Mouse (Mus musculus): Measurements from ENCODE around the gene Plxna4. TPM values are rescaled to one million over a fixed set of nuclear protein-coding genes. Genes with fewer than 3 reads are reported as not detected.

The Plxna4 gene
- polyA plus RNA-seq, 1 experiment from 2014 or later: 5.6 TPM

GRCm38 (mm10) chr6:32218544-32218943 lies 369.4 kb downstream of the Plxna4 start:
- H3K9ac ChIP-seq (replicated peaks): no peak overlapping the region
- no peaks in the 10 kb centered on the region for H3K4me1 ChIP-seq
- no peak overlapping the region for H3K27ac ChIP-seq (replicated peaks)
- no peak for ATAC-seq (ENCODE audit: low FRiP score, low read depth)
- no peaks in the 10 kb centered on the region for H3K36me3 ChIP-seq
- H3K4me3 ChIP-seq: no peak overlapping the region
- WGBS: 83% methylated on average over 3 of the region's 3 CpGs
- H3K9me3 ChIP-seq: no peaks in the 10 kb centered on the region
- no peak overlapping the region for H3K4me2 ChIP-seq (replicated peaks)
- no peaks in the 10 kb centered on the region for H3K27me3 ChIP-seq

DNA sequence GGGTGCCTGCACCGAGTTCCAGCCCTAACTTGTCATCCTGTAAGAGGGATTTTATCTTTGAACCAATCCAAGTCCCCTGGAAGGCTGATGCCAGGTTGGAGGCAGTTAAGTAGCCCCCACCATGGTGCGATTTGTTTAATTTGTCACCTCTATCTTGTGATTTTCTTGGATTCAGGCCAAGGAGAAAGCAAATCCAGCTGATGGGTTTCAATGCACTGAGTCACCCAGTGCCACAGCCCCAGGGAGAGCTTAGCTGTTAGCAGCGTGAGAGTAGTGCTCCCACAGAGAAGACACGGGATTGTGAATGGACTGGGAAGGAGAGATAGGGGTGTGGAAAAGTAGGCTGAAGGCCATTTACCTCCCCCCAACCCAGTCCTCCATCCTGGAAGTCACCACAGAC lies 375.6 kb downstream of the Plxna4 start:
- 51% methylated on average over 4 of the region's 4 CpGs for WGBS
- no peak overlapping the region for H3K4me2 ChIP-seq (replicated peaks)
- H3K4me3 ChIP-seq: no peak overlapping the region
- no peak overlapping the region for H3K9ac ChIP-seq (replicated peaks)
- no peak for ATAC-seq (ENCODE audit: low FRiP score, low read depth)
- H3K36me3 ChIP-seq: no peaks in the 10 kb centered on the region
- H3K4me1 ChIP-seq: no peaks in the 10 kb centered on the region
- H3K9me3 ChIP-seq: no peaks in the 10 kb centered on the region
- H3K27ac ChIP-seq (replicated peaks): no peak overlapping the region
- H3K27me3 ChIP-seq: no peaks in the 10 kb centered on the region

DNA sequence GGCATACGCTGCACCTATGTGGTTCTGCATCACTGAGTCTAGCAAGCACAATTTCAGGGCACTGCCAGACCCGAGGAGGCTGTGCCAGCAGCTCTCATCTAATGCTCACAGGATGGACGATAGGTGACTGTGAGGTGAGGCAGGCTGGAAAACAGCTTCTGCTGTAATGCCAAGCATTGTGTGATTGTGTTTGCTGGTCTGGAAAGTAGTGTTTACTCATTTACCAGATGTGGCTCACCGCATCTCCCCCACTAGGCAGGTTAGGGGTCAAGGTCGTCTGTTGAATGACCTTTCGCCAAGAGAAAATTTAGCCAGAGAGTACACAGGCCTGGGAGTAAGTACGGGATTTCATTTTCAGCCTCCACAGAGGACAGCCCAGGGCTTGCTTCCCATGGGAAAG lies 377.9 kb downstream of the Plxna4 start:
- Histone ChIP-seq H3K9me3 (no peaks in the 10 kb centered on the region), H3K4me1 (no peaks in the 10 kb centered on the region), H3K36me3 (no peaks in the 10 kb centered on the region), H3K27ac (replicated peaks) (no peak overlapping the region), H3K9ac (replicated peaks) (no peak overlapping the region), H3K27me3 (no peaks in the 10 kb centered on the region), H3K4me3 (no peak overlapping the region), H3K4me2 (replicated peaks) (no peak overlapping the region)
- WGBS: 78% methylated on average over 7 of the region's 7 CpGs
- no peak for ATAC-seq (ENCODE audit: low FRiP score, low read depth)

- H3K9ac ChIP-seq (replicated peaks): no peak overlapping the region
- H3K27ac ChIP-seq (replicated peaks): no peak overlapping the region
- no peaks in the 10 kb centered on the region for H3K9me3 ChIP-seq
- no peaks in the 10 kb centered on the region for H3K27me3 ChIP-seq
- H3K4me2 ChIP-seq (replicated peaks): no peak overlapping the region
- H3K4me3 ChIP-seq: no peak overlapping the region
- no peaks in the 10 kb centered on the region for H3K36me3 ChIP-seq
- WGBS: 89% methylated on average over 7 of the region's 7 CpGs
- no peaks in the 10 kb centered on the region for H3K4me1 ChIP-seq
- ATAC-seq (ENCODE audit: low FRiP score, low read depth): no peak
Observed at GRCm38 (mm10) chr6:32208951-32209350, 379.0 kb downstream of the Plxna4 start.

DNA sequence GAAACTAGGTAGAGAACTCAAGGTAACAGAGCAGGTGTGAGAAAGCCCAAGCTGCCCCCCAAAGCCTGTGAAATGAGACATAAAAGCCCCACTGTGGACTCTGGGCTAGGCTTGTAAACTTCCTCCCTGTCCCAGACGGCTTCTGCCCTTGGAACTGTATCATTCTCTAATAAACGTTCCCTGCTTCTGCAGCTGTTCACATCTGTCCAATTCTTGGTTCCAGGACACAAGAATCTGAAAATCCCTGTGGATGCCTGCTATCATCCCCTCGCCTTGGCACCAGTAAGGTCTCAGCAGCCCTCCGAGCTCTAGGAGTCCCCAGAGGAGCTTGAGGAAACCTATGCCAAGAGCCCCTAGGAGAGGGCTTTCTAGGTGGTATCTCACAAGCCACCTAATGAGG lies 383.7 kb downstream of the Plxna4 start:
- no peak overlapping the region for H3K4me2 ChIP-seq (replicated peaks)
- H3K27ac ChIP-seq (replicated peaks): no peak overlapping the region
- H3K9me3 ChIP-seq: no peaks in the 10 kb centered on the region
- no peaks in the 10 kb centered on the region for H3K36me3 ChIP-seq
- WGBS: 83% methylated on average over 4 of the region's 4 CpGs
- no peaks in the 10 kb centered on the region for H3K4me1 ChIP-seq
- H3K27me3 ChIP-seq: no peaks in the 10 kb centered on the region
- ATAC-seq (ENCODE audit: low FRiP score, low read depth): no peak
- H3K4me3 ChIP-seq: no peak overlapping the region
- no peak overlapping the region for H3K9ac ChIP-seq (replicated peaks)

- Histone ChIP-seq H3K9ac (replicated peaks) (no peak overlapping the region), H3K4me1 (no peaks in the 10 kb centered on the region), H3K27me3 (no peaks in the 10 kb centered on the region), H3K4me3 (no peak overlapping the region), H3K36me3 (no peaks in the 10 kb centered on the region), H3K27ac (replicated peaks) (no peak overlapping the region), H3K4me2 (replicated peaks) (no peak overlapping the region), H3K9me3 (no peaks in the 10 kb centered on the region)
- ATAC-seq (ENCODE audit: low FRiP score, low read depth): no peak
- 59% methylated on average over 4 of the region's 4 CpGs for WGBS
Observed at GRCm38 (mm10) chr6:32203389-32203788, 384.6 kb downstream of the Plxna4 start.

DNA sequence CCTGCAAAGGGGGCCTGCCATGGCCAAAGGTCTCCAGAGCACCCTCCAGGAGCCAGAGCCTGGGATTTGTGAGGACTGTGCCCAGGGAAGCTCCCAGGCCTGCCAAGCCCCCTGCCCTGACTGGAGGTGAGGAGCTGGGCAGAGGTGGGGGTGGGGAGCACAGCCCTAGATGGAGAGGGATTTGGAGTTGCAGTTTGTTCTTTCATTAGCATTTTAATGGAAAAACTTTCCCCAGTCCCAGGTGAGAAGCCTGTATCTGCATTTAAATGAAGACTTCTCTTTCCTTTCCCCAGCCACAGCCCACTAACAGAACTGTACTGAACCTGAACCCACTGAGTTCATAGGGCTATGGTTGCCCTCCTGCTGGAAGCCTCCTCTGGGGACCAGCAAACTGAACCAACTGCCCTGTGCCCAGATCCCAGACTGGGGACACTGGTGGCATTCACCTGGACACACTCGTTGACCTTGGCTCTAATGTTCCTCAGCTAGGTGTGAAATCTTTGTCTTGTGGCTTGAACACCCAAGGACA lies 385.3 kb downstream of the Plxna4 start:
- H3K4me3 ChIP-seq: no peak overlapping the region
- no peak overlapping the region for H3K4me2 ChIP-seq (replicated peaks)
- no peaks in the 10 kb centered on the region for H3K9me3 ChIP-seq
- no peaks in the 10 kb centered on the region for H3K36me3 ChIP-seq
- H3K4me1 ChIP-seq: no peaks in the 10 kb centered on the region
- no peak overlapping the region for H3K27ac ChIP-seq (replicated peaks)
- WGBS: 68% methylated on average over 1 of the region's 1 CpGs
- H3K27me3 ChIP-seq: no peaks in the 10 kb centered on the region
- ATAC-seq (ENCODE audit: low FRiP score, low read depth): no peak
- no peak overlapping the region for H3K9ac ChIP-seq (replicated peaks)

DNA sequence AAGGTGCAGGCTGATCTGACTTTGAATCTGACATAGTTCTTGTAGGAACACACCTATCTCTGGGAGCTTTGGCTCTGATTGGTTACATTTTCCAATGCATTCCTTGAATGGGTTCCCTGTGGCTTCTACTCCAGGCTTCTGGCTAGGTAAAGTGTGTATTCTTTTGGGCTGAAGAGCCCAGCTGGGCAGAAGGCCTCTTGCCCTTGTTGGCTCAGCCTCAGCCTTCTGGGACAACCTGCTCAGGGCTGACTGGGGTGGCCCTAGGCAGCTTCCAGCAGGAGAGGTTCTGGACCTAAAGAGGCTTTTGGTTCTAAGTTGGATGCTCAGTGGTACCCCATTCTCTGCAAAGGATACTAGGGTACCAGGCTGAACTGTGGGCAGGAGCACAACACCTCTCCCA lies 386.5 kb downstream of the Plxna4 start:
- no peak for ATAC-seq (ENCODE audit: low FRiP score, low read depth)
- Histone ChIP-seq H3K27me3 (no peaks in the 10 kb centered on the region), H3K4me2 (replicated peaks) (no peak overlapping the region), H3K4me1 (no peaks in the 10 kb centered on the region), H3K4me3 (no peak overlapping the region), H3K36me3 (no peaks in the 10 kb centered on the region), H3K9me3 (no peaks in the 10 kb centered on the region), H3K27ac (replicated peaks) (no peak overlapping the region), H3K9ac (replicated peaks) (no peak overlapping the region)

- Histone ChIP-seq H3K4me3 (no peak overlapping the region), H3K27ac (replicated peaks) (no peak overlapping the region), H3K27me3 (no peaks in the 10 kb centered on the region), H3K4me1 (no peaks in the 10 kb centered on the region), H3K4me2 (replicated peaks) (no peak overlapping the region), H3K9me3 (no peaks in the 10 kb centered on the region), H3K36me3 (no peaks in the 10 kb centered on the region), H3K9ac (replicated peaks) (no peak overlapping the region)
- no peak for ATAC-seq (ENCODE audit: low FRiP score, low read depth)
- WGBS: 78% methylated on average over 2 of the region's 2 CpGs
Observed at GRCm38 (mm10) chr6:32199616-32200015, 388.4 kb downstream of the Plxna4 start.

- Histone ChIP-seq H3K4me3 (no peak overlapping the region), H3K4me1 (no peaks in the 10 kb centered on the region), H3K9me3 (no peaks in the 10 kb centered on the region), H3K27me3 (no peaks in the 10 kb centered on the region), H3K36me3 (0 out of 2 replicates have a peak, but pooled peaks cover 2% of the 10 kb centered on the region), H3K9ac (replicated peaks) (no peak overlapping the region), H3K4me2 (replicated peaks) (no peak overlapping the region), H3K27ac (replicated peaks) (no peak overlapping the region)
- ATAC-seq (ENCODE audit: low FRiP score, low read depth): no peak
- 91% methylated on average over 9 of the region's 9 CpGs for WGBS
Observed at GRCm38 (mm10) chr6:32196913-32197312, 391.1 kb downstream of the Plxna4 start.

GRCm38 (mm10) chr6:32193046-32193445 lies 394.9 kb downstream of the Plxna4 start:
- no peak overlapping the region for H3K4me2 ChIP-seq (replicated peaks)
- H3K9me3 ChIP-seq: no peaks in the 10 kb centered on the region
- WGBS: 90% methylated on average over 2 of the region's 2 CpGs
- no peak overlapping the region for H3K4me3 ChIP-seq
- 0 out of 2 replicates have a peak, but pooled peaks cover 6% of the 10 kb centered on the region for H3K36me3 ChIP-seq
- H3K27ac ChIP-seq (replicated peaks): no peak overlapping the region
- no peak overlapping the region for H3K9ac ChIP-seq (replicated peaks)
- no peaks in the 10 kb centered on the region for H3K4me1 ChIP-seq
- no peaks in the 10 kb centered on the region for H3K27me3 ChIP-seq
- no peak for ATAC-seq (ENCODE audit: low FRiP score, low read depth)

GRCm38 (mm10) chr6:32184402-32184985 lies 403.5 kb downstream of the Plxna4 start:
- no peaks in the 10 kb centered on the region for H3K4me1 ChIP-seq
- H3K36me3 ChIP-seq: no peaks in the 10 kb centered on the region
- no peaks in the 10 kb centered on the region for H3K9me3 ChIP-seq
- no peak overlapping the region for H3K4me3 ChIP-seq
- H3K27me3 ChIP-seq: no peaks in the 10 kb centered on the region
- no peak overlapping the region for H3K27ac ChIP-seq (replicated peaks)
- WGBS: 93% methylated on average over 4 of the region's 4 CpGs
- no peak overlapping the region for H3K9ac ChIP-seq (replicated peaks)
- no peak for ATAC-seq (ENCODE audit: low FRiP score, low read depth)
- H3K4me2 ChIP-seq (replicated peaks): no peak overlapping the region

GRCm38 (mm10) chr6:32183651-32184185 lies 404.3 kb downstream of the Plxna4 start:
- Histone ChIP-seq H3K27me3 (no peaks in the 10 kb centered on the region), H3K4me2 (replicated peaks) (no peak overlapping the region), H3K4me3 (no peak overlapping the region), H3K27ac (replicated peaks) (no peak overlapping the region), H3K9me3 (no peaks in the 10 kb centered on the region), H3K36me3 (no peaks in the 10 kb centered on the region), H3K4me1 (no peaks in the 10 kb centered on the region), H3K9ac (replicated peaks) (no peak overlapping the region)
- WGBS: 74% methylated on average over 6 of the region's 6 CpGs
- no peak for ATAC-seq (ENCODE audit: low FRiP score, low read depth)
